Mouse (Mus musculus): ENCODE data around the gene D11Wsu47e. TPM values are rescaled to one million over a fixed set of nuclear protein-coding genes. Genes with fewer than 3 reads are reported as not detected.

The D11Wsu47e gene
- total RNA-seq, 4 experiments from 2014 or later, result 11.4 to 15.4 (median 12.8) TPM

GRCm38 (mm10) chr11:113666205-113666604, 18.0 kb upstream of the D11Wsu47e start:
- no peak for DNase-seq (ENCODE audit: low spot score in 2 of 2)

GRCm38 (mm10) chr11:113666648-113667047, 17.6 kb upstream of the D11Wsu47e start:
- no peak for DNase-seq (ENCODE audit: low spot score in 2 of 2)

GRCm38 (mm10) chr11:113667122-113667521, 17.1 kb upstream of the D11Wsu47e start:
- no peak for DNase-seq (ENCODE audit: low spot score in 2 of 2)

GRCm38 (mm10) chr11:113667704-113668103, 16.5 kb upstream of the D11Wsu47e start:
- DNase-seq (ENCODE audit: low spot score in 2 of 2), result no peak

GRCm38 (mm10) chr11:113668857-113669256, 15.4 kb upstream of the D11Wsu47e start:
- DNase-seq (ENCODE audit: low spot score in 2 of 2), result no peak

GRCm38 (mm10) chr11:113669711-113670110, 14.5 kb upstream of the D11Wsu47e start:
- no peak for DNase-seq (ENCODE audit: low spot score in 2 of 2)

GRCm38 (mm10) chr11:113673614-113674013, 10.6 kb upstream of the D11Wsu47e start:
- no peak for DNase-seq (ENCODE audit: low spot score in 2 of 2)

GRCm38 (mm10) chr11:113674595-113674994, 9.6 kb upstream of the D11Wsu47e start:
- DNase-seq (ENCODE audit: low spot score in 2 of 2), result no peak

- DNase-seq (ENCODE audit: low spot score in 2 of 2), result no peak
These were observed 7.4 kb upstream of the D11Wsu47e start for GRCm38 (mm10) chr11:113676847-113677246.

GRCm38 (mm10) chr11:113677378-113677777, 6.8 kb upstream of the D11Wsu47e start:
- DNase-seq (ENCODE audit: low spot score in 2 of 2), result no peak

GRCm38 (mm10) chr11:113678373-113678772, 5.8 kb upstream of the D11Wsu47e start:
- DNase-seq (ENCODE audit: low spot score in 2 of 2), result no peak

- no peak for DNase-seq (ENCODE audit: low spot score in 2 of 2)
These were observed 3.3 kb upstream of the D11Wsu47e start for GRCm38 (mm10) chr11:113680954-113681353.

GRCm38 (mm10) chr11:113681979-113682378, 2.2 kb upstream of the D11Wsu47e start:
- DNase-seq (ENCODE audit: low spot score in 2 of 2), result no peak

GRCm38 (mm10) chr11:113682897-113683626, 1.1 kb upstream of the D11Wsu47e start:
- peak in 1 of 2 experiments; percentile 42 for DNase-seq (ENCODE audit: low spot score in 2 of 2)

GRCm38 (mm10) chr11:113683627-113683956, 620 bp upstream of the D11Wsu47e start:
- DNase-seq (ENCODE audit: low spot score in 2 of 2), result no peak

GRCm38 (mm10) chr11:113684707-113685426, 655 bp downstream of the D11Wsu47e start:
- DNase-seq (ENCODE audit: low spot score in 2 of 2), result no peak

GRCm38 (mm10) chr11:113687031-113687430, 2.8 kb downstream of the D11Wsu47e start:
- DNase-seq (ENCODE audit: low spot score in 2 of 2), result no peak

- DNase-seq (ENCODE audit: low spot score in 2 of 2), result peak in 1 of 2 experiments; percentile 36
These were observed 6.3 kb downstream of the D11Wsu47e start for GRCm38 (mm10) chr11:113690506-113690905.

GRCm38 (mm10) chr11:113691318-113691717, 7.1 kb downstream of the D11Wsu47e start:
- DNase-seq (ENCODE audit: low spot score in 2 of 2), result no peak

GRCm38 (mm10) chr11:113691851-113692250, 7.6 kb downstream of the D11Wsu47e start:
- DNase-seq (ENCODE audit: low spot score in 2 of 2), result no peak

GRCm38 (mm10) chr11:113697571-113697970, 13.4 kb downstream of the D11Wsu47e start:
- no peak for DNase-seq (ENCODE audit: low spot score in 2 of 2)

GRCm38 (mm10) chr11:113698013-113698545, 13.9 kb downstream of the D11Wsu47e start:
- DNase-seq (ENCODE audit: low spot score in 2 of 2), result no peak

GRCm38 (mm10) chr11:113699643-113700042, 15.4 kb downstream of the D11Wsu47e start:
- DNase-seq (ENCODE audit: low spot score in 2 of 2), result no peak

Data from left cerebral cortex, adult 8-10 months (tissue).